Mouse (Mus musculus): ENCODE measurements around the gene Tgif1.

DNA sequence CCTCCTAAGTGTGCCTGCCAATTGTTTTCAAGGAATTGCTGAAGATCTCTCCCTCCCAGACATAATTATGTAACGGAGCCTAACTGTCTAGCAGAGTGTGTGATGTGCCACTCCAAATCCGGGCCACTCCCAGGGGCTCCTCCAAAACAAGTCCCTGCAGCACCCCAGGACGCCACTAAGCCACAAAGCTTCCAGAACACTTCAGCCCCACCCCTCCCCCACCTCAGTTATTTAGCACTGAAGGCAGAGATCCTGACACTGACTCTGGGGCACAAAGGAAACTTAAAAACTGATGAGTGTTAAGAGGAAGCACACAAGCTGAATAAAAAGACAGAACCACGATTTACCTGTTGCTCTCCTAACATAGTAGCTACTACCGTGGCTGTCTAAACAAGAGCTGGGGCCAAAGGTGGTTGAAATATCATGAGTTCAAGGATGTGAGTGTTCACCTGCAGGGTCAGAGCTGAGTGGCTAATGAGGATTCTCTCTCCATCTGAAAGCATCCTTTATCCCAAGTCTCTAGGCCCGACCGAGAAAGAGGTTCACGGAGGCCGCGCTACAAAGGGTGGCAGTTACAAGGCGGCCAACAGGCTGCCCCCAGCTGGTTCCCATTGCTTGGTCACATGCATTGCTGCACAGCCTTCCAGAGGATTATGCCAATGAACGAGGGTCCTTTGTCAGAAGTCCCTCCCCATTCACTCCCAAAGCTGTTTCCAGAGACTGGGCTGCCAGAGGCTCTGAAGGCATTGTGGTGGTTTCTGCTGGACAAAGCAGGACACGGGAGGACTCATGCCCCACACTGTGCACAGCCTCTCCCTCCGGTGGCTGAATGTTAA, 19.0 kb upstream of the Tgif1 start:
- TF ChIP-seq CTCF (IDR thresholded peaks at IDR 0.05; ENCODE audit: low read depth, low read length), result no peak
- TF ChIP-seq POLR2A (IDR thresholded peaks at IDR 0.05; ENCODE audit: extremely low read depth, insufficient read depth, low read length), result no peak

Data from liver, adult 2 months (tissue).